Mouse (Mus musculus) lung, embryonic 16.5 days (tissue): ENCODE results near the gene Focad. TPM values are rescaled to one million over a fixed set of nuclear protein-coding genes. Genes with fewer than 3 reads are reported as not detected.
A peak's percentile ranks its signal among the peaks of the same experiment; 100 is the strongest.

ENCODE experiments used
- ATAC-seq: fragments of 200-750 bp; cut with Nextera tagmentation; 2 replicates; pipeline ENCODE4 v1.8.0; 2017; ENCODE audit warnings: low read depth, mild to moderate bottlenecking, moderate library complexity
- H3K27ac ChIP-seq: fragments of 300-500 bp; sonication (generic); 2 replicates; pipeline ENCODE4 v1.5.1; 2014; ENCODE audit warnings: mild to moderate bottlenecking, control low read depth, low read length
- H3K27me3 ChIP-seq: fragments of 300-500 bp; sonication (generic); 2 replicates; pipeline ENCODE4 v1.6.1; 2014; ENCODE audit warnings: low read depth, low read length, mixed read lengths; ENCODE audit not compliant: control insufficient read depth, insufficient read depth
- H3K36me3 ChIP-seq: fragments of 300-500 bp; sonication (generic); 2 replicates; pipeline ENCODE4 v1.6.1; 2014; ENCODE audit warnings: low read length; ENCODE audit not compliant: control insufficient read depth, insufficient read depth
- H3K4me1 ChIP-seq: fragments of 300-500 bp; sonication (generic); replicated peaks from 2 replicates; pipeline ENCODE4 v1.6.1; 2014; ENCODE audit warnings: low read length, mixed read lengths; ENCODE audit not compliant: control insufficient read depth, insufficient read depth
- H3K4me2 ChIP-seq: fragments of 300-500 bp; sonication (generic); 2 replicates; pipeline ENCODE4 v1.6.1; 2014; ENCODE audit warnings: low read depth, low read length, control low read depth
- H3K4me3 ChIP-seq: fragments of 300-500 bp; sonication (generic); 2 replicates; pipeline ENCODE4 v1.5.1; 2014; ENCODE audit warnings: mild to moderate bottlenecking, low read length, control low read depth
- H3K9ac ChIP-seq: fragments of 300-500 bp; sonication (generic); 2 replicates; pipeline ENCODE4 v1.6.1; 2014; ENCODE audit warnings: low read length, control low read depth
- H3K9me3 ChIP-seq: fragments of 300-500 bp; sonication (generic); 2 replicates; pipeline ENCODE4 v1.6.1; 2016; ENCODE audit warnings: low read length; ENCODE audit not compliant: control insufficient read depth
- WGBS: fragments of 180-500 bp; shearing (Covaris S2); extraction: QIAGEN DNeasy Blood & Tissue Kit; methylation state at CpG from one replicate; pipeline ENCODE4 v1.1.7; 2014; 5-methylcytosine and 5-hydroxymethylcytosine counted together
- polyA plus RNA-seq: library from polyadenylated mRNA; unstranded; fragments of >200 nt; fragmentation: Nextera tagmentation; extraction: Ambion mirVana; gene quantifications from 2 replicates; pipeline ENCODE4 v1.2.1, GENCODE M21; 2015

Gene Focad
- polyA plus RNA-seq, 1 experiment from 2014 or later: 15.1 TPM

DNA sequence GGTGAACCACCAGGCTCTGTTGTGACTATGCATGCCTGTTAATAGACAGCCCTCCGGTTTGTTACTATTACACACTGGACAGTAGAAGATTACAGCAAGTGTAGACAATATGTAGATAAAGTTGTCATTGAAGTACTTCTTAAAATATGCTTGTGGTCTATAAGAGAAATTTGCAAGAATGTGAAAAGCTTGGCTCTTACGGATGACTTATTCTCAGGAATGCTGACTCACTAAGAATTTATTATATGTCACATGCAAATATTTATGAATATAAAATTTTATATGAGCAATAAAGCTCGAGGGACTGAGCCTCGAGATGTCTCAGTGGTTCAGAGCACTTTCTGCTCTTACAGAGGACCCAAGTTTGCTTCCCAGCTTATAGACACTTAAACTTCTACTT is 240.1 kb downstream of the Focad start:
- Histone ChIP-seq H3K27ac (no peak overlapping the region), H3K4me3 (no peak overlapping the region), H3K9me3 (no peaks in the 10 kb centered on the region), H3K27me3 (no peaks in the 10 kb centered on the region), H3K4me1 (no peaks in the 10 kb centered on the region), H3K9ac (no peak overlapping the region), H3K36me3 (no peaks in the 10 kb centered on the region), H3K4me2 (no peak overlapping the region)
- no peak for ATAC-seq
- 55% methylated on average over 4 of the region's 4 CpGs for WGBS

DNA sequence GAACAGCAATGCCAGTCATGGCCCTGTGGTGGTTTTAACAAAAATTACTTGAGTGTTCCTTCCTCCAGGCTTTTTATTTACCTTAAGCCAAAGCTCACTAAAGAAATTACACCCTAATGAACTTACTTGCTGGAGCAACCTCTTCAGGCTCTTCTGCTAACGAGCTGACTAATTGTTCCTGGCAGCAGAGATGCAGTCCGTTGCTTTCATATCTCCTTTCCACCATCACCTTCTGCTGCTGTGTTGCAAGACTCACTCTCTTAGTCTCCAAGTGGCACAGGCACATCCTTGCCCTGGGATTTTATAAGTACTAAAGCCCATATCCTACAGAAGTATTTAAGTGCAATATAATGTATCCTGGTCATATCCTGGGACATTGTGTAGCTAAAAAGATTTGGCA is 242.3 kb downstream of the Focad start:
- H3K36me3 ChIP-seq: no peaks in the 10 kb centered on the region
- no peak for ATAC-seq
- no peak overlapping the region for H3K4me3 ChIP-seq
- no peaks in the 10 kb centered on the region for H3K9me3 ChIP-seq
- H3K9ac ChIP-seq: no peak overlapping the region
- H3K27me3 ChIP-seq: no peaks in the 10 kb centered on the region
- H3K27ac ChIP-seq: no peak overlapping the region
- no peak overlapping the region for H3K4me2 ChIP-seq
- 63% methylated on average over 2 of the region's 2 CpGs for WGBS
- no peaks in the 10 kb centered on the region for H3K4me1 ChIP-seq

- no peaks in the 10 kb centered on the region for H3K27me3 ChIP-seq
- no peak overlapping the region for H3K4me3 ChIP-seq
- no peak overlapping the region for H3K4me2 ChIP-seq
- ATAC-seq: no peak
- H3K9ac ChIP-seq: no peak overlapping the region
- H3K27ac ChIP-seq: 0 out of 2 replicates have a peak overlapping the region, but pooled peaks have one; percentile 5
- 35% methylated on average over 2 of the region's 2 CpGs for WGBS
- H3K4me1 ChIP-seq: no peaks in the 10 kb centered on the region
- H3K36me3 ChIP-seq: no peaks in the 10 kb centered on the region
- H3K9me3 ChIP-seq: no peaks in the 10 kb centered on the region
Measured at GRCm38 (mm10) chr4:88337365-88337764, 242.9 kb downstream of the Focad start.

GRCm38 (mm10) chr4:88338130-88338529 is 243.7 kb downstream of the Focad start:
- no peak for ATAC-seq
- Histone ChIP-seq H3K27ac (no peak overlapping the region), H3K4me1 (no peaks in the 10 kb centered on the region), H3K4me2 (no peak overlapping the region), H3K36me3 (no peaks in the 10 kb centered on the region), H3K27me3 (no peaks in the 10 kb centered on the region), H3K9me3 (no peaks in the 10 kb centered on the region), H3K9ac (no peak overlapping the region), H3K4me3 (no peak overlapping the region)
- WGBS: 68% methylated on average over 5 of the region's 5 CpGs

- H3K9me3 ChIP-seq: no peaks in the 10 kb centered on the region
- no peaks in the 10 kb centered on the region for H3K27me3 ChIP-seq
- no peak overlapping the region for H3K9ac ChIP-seq
- H3K4me3 ChIP-seq: no peak overlapping the region
- no peaks in the 10 kb centered on the region for H3K36me3 ChIP-seq
- no peak for ATAC-seq
- WGBS: 88% methylated on average over 11 of the region's 11 CpGs
- no peak overlapping the region for H3K27ac ChIP-seq
- no peak overlapping the region for H3K4me2 ChIP-seq
- H3K4me1 ChIP-seq: no peaks in the 10 kb centered on the region
Measured at GRCm38 (mm10) chr4:88344468-88344867, 250.0 kb downstream of the Focad start.

- Histone ChIP-seq H3K27ac (no peak overlapping the region), H3K4me3 (no peak overlapping the region), H3K27me3 (no peaks in the 10 kb centered on the region), H3K36me3 (no peaks in the 10 kb centered on the region), H3K9ac (no peak overlapping the region), H3K4me2 (no peak overlapping the region), H3K9me3 (no peaks in the 10 kb centered on the region), H3K4me1 (no peaks in the 10 kb centered on the region)
- 78% methylated on average over 4 of the region's 4 CpGs for WGBS
- ATAC-seq: no peak
Measured at GRCm38 (mm10) chr4:88345065-88345464, 250.6 kb downstream of the Focad start.

- H3K27me3 ChIP-seq: no peaks in the 10 kb centered on the region
- H3K9ac ChIP-seq: no peak overlapping the region
- H3K36me3 ChIP-seq: no peaks in the 10 kb centered on the region
- no peaks in the 10 kb centered on the region for H3K9me3 ChIP-seq
- H3K27ac ChIP-seq: no peak overlapping the region
- ATAC-seq: no peak
- H3K4me2 ChIP-seq: no peak overlapping the region
- 78% methylated on average over 8 of the region's 8 CpGs for WGBS
- no peaks in the 10 kb centered on the region for H3K4me1 ChIP-seq
- H3K4me3 ChIP-seq: no peak overlapping the region
Measured at GRCm38 (mm10) chr4:88345938-88346337, 251.5 kb downstream of the Focad start.

GRCm38 (mm10) chr4:88350910-88351309 is 256.5 kb downstream of the Focad start:
- Histone ChIP-seq H3K9me3 (no peaks in the 10 kb centered on the region), H3K9ac (no peak overlapping the region), H3K36me3 (no peaks in the 10 kb centered on the region), H3K27ac (no peak overlapping the region), H3K4me1 (no peaks in the 10 kb centered on the region), H3K27me3 (no peaks in the 10 kb centered on the region), H3K4me3 (no peak overlapping the region), H3K4me2 (no peak overlapping the region)
- 5% methylated on average over 4 of the region's 4 CpGs for WGBS
- ATAC-seq: peak; percentile 69

DNA sequence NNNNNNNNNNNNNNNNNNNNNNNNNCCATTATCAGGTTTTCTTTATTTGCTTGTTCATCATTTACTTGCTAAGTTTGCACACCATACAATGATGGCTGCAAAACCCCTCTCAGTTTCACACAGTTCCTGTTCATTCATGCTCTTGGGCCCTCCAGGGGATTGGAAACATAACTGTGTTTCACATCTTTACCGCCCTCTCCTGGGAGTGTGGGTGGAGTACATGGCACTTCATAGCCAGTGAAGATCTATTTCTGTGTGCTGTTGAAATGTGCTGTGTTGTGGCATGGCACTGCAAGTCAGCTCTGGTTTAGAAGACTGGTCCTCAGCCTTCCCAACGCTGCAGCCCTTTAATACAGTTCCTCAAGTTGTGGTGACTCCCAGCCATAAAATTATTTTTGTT is 262.2 kb downstream of the Focad start:
- H3K36me3 ChIP-seq: peaks cover 4% of the 10 kb centered on the region; the same call in 1 of the 2 replicates
- H3K4me3 ChIP-seq: no peak overlapping the region
- H3K9me3 ChIP-seq: no peaks in the 10 kb centered on the region
- no peaks in the 10 kb centered on the region for H3K4me1 ChIP-seq
- no peak overlapping the region for H3K9ac ChIP-seq
- no peak for ATAC-seq
- H3K4me2 ChIP-seq: no peak overlapping the region
- no peaks in the 10 kb centered on the region for H3K27me3 ChIP-seq
- no peak overlapping the region for H3K27ac ChIP-seq
- WGBS: 64% methylated on average over 2 of the region's 2 CpGs

GRCm38 (mm10) chr4:88357431-88357830 is 263.0 kb downstream of the Focad start:
- Histone ChIP-seq H3K27me3 (no peaks in the 10 kb centered on the region), H3K4me1 (no peaks in the 10 kb centered on the region), H3K9me3 (no peaks in the 10 kb centered on the region), H3K9ac (no peak overlapping the region), H3K27ac (no peak overlapping the region), H3K36me3 (peaks cover 4% of the 10 kb centered on the region; the same call in 1 of the 2 replicates), H3K4me3 (no peak overlapping the region), H3K4me2 (no peak overlapping the region)
- 75% methylated on average over 3 of the region's 3 CpGs for WGBS
- no peak for ATAC-seq
